Mouse (Mus musculus) thymus, postnatal 14 days (tissue): Measurements from ENCODE around the gene Cdc42.

Experiments used
- DNase-seq: peaks from one replicate; pipeline ENCODE4 v3.0.0; 2021

The Cdc42 gene

GRCm38 (mm10) chr4:137357517-137358254, at the start of gene Cdc42:
TSS of gene Cdc42 (minus strand) at chr4:137357720.
- DNase-seq, result peak; percentile 99

GRCm38 (mm10) chr4:137405571-137405970, 48.1 kb upstream of the Cdc42 start:
- DNase-seq, result no peak

GRCm38 (mm10) chr4:137396641-137397525, 39.4 kb upstream of the Cdc42 start:
- no peak for DNase-seq

DNA sequence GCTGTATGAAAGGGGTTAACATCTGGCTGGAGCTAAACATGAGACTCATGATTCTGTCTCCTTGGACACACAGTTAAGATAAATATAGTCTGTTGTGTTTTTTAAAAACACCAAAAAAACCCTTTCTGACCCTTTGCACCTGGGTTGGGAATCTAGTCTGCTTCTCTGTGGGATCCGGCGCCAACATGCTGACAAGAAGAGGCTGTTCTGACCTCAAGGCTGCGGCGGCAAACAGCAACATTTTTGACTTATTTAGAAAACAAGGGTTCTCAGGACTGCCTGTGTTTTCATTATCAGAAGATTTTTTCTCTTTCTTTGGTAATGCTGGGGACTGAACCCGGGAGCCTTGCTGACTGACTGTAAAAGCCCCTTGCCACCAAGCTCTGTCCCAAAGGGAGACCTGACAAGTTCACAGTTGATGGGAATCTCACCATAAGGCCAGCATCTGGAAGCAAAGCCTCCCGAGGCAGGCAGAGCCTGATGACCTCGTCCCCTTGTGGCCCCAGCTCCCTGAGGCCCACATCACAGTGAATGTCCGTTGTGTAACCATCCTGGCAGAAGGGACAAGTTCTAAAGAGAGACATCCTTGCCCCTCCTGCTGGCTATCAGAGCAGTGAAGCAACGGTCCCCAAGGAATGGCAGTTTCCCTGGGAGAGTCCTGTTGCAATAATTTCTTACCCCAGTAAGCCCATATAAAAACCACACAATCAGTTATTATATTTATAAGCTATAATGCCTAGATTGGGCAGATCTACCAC, 36.0 kb upstream of the Cdc42 start:
- no peak for DNase-seq

- no peak for DNase-seq
These were observed 35.4 kb upstream of the Cdc42 start for GRCm38 (mm10) chr4:137392874-137393273.

DNA sequence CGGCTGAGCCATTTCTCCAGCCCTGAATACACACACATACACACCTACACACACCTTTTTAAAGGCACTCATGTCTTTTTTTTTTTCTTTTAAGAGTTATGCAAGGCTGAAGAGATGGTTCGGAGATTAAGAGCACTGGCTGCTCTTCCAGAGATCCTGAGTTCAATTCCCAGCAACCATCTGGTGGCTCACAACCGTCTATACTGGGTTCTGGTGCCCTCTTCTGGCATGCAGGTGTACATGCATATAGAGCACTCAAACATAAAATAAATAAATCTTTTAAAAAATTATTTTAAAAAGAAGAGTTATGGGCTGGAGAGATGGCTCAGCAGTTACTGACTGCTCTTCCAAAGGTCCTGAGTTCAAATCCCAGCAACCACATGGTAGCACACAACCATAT, 33.8 kb upstream of the Cdc42 start:
- DNase-seq, result no peak

- no peak for DNase-seq
These were observed 32.7 kb upstream of the Cdc42 start for GRCm38 (mm10) chr4:137390196-137390595.

DNA sequence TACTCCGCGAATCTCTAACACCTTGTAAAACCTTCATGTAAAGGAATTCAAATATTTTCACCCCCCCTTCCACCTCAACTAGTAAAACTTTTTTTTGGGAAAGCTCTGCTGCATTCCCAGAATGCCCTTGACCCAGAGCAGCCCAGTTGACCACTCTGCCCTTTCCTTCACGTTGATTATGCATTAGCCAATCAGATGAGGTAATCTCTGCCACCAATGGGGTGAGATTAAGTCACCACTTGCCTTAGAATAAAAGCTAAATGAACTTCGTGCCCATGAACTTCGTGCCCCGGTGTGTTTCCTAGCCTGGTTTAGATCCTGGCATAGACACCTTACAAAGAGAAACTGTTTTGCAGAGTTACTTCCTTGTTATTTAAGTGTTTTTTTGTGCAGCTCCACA, 31.5 kb upstream of the Cdc42 start:
- no peak for DNase-seq

GRCm38 (mm10) chr4:137388059-137388794, 30.7 kb upstream of the Cdc42 start:
- peak; percentile 83 for DNase-seq

- DNase-seq, result no peak
These were observed 30.1 kb upstream of the Cdc42 start for GRCm38 (mm10) chr4:137387482-137388058.

DNA sequence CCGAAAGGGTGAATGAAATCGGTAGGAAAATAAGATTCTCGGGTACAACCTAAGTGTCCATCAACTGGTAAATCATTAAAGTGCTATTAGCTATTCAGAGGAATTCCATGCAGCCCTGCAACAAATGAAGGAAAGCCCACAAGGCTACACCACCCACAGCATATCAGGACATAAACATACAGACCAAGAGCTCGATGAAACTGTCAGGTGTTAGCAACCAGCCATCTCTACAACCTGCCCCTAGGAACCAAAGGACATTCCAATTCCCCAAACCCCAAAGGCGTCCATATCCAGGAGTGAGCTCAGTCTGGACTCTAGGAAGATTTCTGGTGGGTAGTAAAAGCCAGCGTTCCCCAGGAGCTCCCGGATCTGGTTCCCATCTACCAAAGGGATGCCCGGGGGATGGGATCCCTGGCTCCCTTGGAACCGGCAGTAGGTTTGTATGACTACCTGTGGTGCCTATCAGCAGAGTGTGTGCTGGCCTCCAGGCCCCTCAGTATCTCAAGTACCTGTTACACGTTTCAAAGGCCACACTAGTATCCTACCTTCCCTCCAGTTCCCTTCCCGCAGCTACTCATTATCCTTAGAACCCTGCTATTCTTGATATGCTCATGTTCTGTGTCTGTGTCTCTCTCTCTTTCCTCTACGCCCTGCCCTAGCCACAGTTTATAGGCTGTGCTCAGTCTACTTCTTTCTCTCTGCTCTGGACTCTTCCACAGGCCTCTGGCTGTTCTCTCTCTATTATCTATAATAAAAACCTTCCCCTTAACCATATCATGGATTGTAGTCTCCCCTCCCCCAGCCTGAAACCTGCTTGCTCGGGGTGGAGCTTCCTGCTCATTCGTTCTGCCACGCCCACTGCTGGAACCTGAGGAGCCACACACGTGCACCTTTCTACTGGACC, 23.4 kb upstream of the Cdc42 start:
- DNase-seq, result no peak

- no peak for DNase-seq
These were observed 22.3 kb upstream of the Cdc42 start for GRCm38 (mm10) chr4:137379713-137380255.

- DNase-seq, result no peak
These were observed 21.6 kb upstream of the Cdc42 start for GRCm38 (mm10) chr4:137379085-137379484.

- DNase-seq, result no peak
These were observed 20.2 kb upstream of the Cdc42 start for GRCm38 (mm10) chr4:137377526-137378304.

- no peak for DNase-seq
These were observed 19.3 kb upstream of the Cdc42 start for GRCm38 (mm10) chr4:137376778-137377177.

- DNase-seq, result no peak
These were observed 18.1 kb upstream of the Cdc42 start for GRCm38 (mm10) chr4:137375314-137376278.

GRCm38 (mm10) chr4:137373711-137374110, 16.2 kb upstream of the Cdc42 start:
- DNase-seq, result no peak
